Mouse (Mus musculus): ENCODE data around the gene Vps37c.

DNA sequence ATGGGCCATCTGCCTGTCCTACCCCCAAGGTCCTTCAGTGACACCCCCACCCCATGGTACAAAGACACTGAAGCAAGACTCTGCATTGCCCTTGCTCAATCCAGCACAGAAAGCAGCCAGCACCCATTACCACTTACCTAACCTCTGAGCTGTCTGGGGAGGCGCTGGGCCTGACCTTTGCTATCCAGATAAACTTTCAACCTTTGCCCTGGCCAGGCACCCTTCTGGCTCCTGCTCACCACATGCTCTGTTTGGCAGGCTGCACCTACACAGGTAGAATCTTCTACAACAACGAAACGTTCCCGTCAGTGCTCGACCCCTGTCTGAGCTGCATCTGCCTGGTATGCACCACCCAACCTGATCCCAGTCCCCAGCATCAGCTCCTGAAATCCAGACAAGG lies 30.8 kb upstream of the Vps37c start:
- TF ChIP-seq CTCF (conservative IDR thresholded peaks at IDR 0.05; ENCODE audit: low read length) = no peak
- TF ChIP-seq POU5F1 (IDR thresholded peaks at IDR 0.05; ENCODE audit: borderline replicate concordance, low read length) = no peak
